Mouse (Mus musculus): ENCODE measurements at regions not wholly inside any gene's neighbourhood (a gene's known extent, or its start where the extent isn't known, plus 50 kb on each side); places are given as distances from the start of the nearest gene placed in this dataset.

- no peak for DNase-seq
Measured at GRCm38 (mm10) chr17:29775836-29776235, 59.0 kb upstream of the Ccdc167 start.

- peak; percentile 54 for DNase-seq
Measured at GRCm38 (mm10) chr17:29773339-29773738, 56.5 kb upstream of the Ccdc167 start.

- DNase-seq: no peak
Measured at GRCm38 (mm10) chr17:29770914-29771313, 54.1 kb upstream of the Ccdc167 start.

GRCm38 (mm10) chr17:29769631-29770030 lies 52.8 kb upstream of the Ccdc167 start:
- DNase-seq: no peak

GRCm38 (mm10) chr17:29769143-29769542 lies 52.3 kb upstream of the Ccdc167 start:
- DNase-seq: no peak

- no peak for DNase-seq
Measured at GRCm38 (mm10) chr17:29768642-29769041, 51.8 kb upstream of the Ccdc167 start.
